Mouse (Mus musculus) urinary bladder, adult 2 months (tissue): ENCODE measurements at regions not wholly inside any gene's neighbourhood (a gene's known extent, or its start where the extent isn't known, plus 50 kb on each side); places are given as distances from the start of the nearest gene placed in this dataset.
A peak's percentile ranks its signal among the peaks of the same experiment; 100 is the strongest.

Source experiments
- DNase-seq: peaks from one replicate; pipeline ENCODE4 v3.0.0; 2022; ENCODE audit warnings: low spot score

DNA sequence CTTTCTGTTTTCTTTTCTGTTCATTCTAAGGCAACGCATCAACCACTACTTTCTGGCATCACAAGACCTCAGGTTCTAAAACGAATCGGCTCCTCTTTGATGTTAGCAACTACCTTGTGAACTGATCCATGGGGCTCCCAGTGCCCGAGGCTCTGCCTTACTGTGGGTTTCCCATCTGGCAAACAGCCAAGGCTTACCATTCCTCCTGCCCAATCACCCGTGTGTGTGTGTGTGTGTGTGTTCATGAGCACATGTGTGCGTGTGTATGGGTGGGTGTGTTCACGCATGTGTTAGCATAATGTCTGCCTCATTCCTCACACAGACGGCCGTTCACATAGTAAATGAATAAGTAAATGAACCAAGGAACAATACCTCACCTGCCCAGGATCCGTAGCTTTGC is 138.3 kb upstream of the Lpp start:
- DNase-seq: no peak

- no peak for DNase-seq
Observed at GRCm38 (mm10) chr16:24254590-24254989, 138.7 kb upstream of the Lpp start.

DNA sequence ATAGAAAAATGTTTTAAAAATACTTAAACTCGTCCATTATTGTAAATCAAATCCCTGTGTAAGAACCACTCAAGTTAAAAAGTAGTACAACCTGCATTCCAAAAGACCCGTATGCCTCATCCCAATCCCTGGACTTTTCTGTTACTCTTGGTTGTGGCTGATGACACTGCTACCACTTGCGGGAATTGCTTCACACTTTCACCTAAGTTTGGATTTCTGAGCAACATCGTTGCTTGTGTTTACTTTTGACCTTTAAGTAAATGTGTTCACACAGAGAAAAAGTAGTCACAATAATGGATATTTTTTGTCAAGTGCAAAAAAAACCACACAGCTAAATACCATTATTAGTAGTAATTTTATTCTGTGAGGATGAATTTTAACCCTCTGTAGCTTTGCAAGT is 139.2 kb upstream of the Lpp start:
- DNase-seq: no peak

GRCm38 (mm10) chr16:24247291-24247690 is 146.0 kb upstream of the Lpp start:
- no peak for DNase-seq

- peak; percentile 40 for DNase-seq
Observed at GRCm38 (mm10) chr16:24238075-24238555, 155.2 kb upstream of the Lpp start.

GRCm38 (mm10) chr16:24237425-24237824 is 155.9 kb upstream of the Lpp start:
- no peak for DNase-seq

DNA sequence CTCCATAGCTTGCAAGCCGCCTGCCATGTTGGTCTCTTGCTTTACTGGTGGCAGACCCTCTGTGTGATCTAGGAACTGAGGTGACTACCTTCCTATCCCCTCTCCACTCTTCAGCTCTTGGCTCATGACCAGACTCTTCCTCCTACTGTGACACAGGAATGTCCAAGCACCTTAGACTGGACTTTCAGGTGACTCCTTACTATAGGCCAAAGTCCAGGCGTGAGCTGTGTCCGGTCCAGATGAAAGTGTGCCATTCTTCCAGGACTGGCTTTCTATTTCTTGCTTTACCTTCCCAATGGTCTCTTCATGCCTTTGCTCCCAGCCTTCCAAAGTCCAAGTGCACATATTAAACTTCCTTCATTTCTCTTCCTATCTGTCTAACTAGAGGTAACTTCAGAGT is 156.3 kb upstream of the Lpp start:
- DNase-seq: no peak

GRCm38 (mm10) chr16:24236511-24236910 is 156.8 kb upstream of the Lpp start:
- no peak for DNase-seq

DNA sequence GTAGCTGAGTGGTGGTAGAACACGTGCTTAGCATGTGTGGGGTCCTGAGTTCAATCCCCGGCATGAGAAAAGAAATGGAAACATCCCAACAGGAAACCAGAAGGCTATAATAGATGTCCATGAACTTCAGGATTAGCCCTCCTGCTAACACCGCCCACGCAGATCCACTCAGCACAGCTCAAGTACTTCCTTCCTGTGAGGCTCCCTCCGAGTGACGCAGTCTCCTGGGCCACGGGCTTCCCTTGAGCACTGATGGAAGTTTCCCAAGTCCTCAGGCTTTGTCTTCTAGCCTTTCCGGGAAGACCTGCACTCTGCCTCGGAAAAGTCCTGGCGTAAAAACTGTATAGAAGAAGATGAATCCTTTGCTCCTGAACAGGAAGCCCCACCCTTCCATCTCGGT is 158.5 kb upstream of the Lpp start:
- DNase-seq: no peak

DNA sequence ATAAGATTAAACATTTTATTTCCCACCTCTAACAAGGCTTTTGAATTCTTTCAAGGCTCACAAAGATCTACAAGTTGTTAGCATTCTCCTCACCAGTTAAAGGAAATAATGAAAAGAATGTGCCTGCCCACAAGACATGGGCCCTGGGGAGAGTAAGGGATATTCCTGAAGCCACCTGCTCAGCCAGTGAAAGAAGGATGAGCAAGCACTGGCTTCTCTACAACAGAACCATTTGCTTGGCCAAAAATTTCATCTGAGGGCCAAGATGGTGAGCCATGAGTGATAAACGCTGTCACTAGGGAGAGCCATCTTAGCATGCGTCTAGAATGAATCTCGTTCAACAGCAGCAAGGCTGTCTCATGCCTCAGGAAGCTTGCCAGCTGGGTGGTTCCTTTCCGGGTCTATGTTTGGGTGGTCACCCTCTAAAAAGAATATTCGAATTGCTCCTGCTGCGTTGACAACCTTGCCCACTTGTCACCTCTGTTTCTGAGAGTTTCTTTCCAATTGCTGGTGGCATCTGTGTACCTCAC is 161.2 kb upstream of the Lpp start:
- DNase-seq: no peak

GRCm38 (mm10) chr16:24231506-24231905 is 161.8 kb upstream of the Lpp start:
- DNase-seq: no peak

DNA sequence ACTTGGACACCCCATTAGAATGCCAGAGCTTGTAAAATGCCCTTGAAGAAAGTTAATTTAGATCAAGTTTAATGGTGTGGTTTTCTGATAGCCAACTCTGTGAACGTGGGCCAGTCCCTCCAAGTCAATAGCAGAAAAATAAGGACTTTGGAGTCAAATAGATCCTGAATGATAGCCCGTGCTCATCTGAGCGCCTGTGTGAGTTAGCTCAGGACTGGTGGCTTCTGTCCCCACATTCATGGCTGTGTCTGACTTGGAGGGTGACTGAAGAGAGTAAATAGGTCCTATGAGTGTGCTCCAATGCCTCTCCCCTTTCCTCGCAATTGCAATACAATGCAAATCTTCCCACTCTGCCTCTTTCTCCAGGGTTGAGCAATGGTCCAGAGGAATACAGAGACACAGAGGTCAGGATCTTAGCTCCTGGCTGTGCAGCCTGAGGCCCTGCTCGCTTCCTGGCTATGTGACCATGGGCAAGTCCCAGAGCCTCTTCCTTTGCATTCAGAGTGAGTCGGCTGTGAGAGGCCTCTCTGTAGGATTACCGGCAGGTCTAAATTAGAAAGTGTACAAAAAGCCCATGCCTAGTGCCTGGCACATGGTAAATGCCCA is 164.2 kb upstream of the Lpp start:
- DNase-seq: no peak

DNA sequence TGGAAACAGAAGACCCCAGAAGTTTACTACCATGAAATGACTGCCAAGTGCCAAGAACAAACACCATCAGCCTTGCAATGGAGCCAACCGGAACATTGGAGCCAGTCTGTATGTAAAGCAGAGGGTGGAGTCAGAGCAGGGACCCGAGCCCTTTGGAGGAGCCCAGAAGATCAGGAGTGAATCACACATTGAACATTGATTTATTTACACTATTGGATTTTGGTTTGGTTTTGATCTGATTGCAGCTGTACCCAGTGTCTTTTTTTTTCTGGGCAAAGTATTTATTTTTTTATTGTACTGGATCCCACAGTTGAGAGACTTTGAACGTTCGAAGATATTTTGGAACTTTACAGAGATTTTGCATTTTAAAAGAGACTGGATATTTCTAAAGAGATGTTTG is 167.4 kb upstream of the Lpp start:
- DNase-seq: no peak

DNA sequence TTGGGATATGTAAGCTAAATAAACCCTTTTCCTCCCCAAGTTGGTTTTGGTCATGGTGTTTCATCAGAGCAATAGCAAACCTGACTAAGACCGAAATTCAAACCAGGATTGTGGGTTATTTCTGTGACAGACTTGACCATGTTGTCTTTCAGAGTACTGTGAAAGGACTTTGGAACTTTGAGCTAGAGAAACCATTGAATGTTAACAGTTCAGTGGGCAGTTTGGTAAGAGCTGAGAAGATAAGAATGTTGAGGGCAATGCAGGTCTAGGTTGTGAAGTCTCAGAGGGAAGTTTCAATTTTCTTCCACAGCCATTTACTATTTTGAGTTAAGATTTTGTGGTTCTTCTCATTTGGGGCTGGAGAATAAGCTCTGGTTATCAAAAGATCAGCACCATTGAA is 168.2 kb upstream of the Lpp start:
- no peak for DNase-seq

- no peak for DNase-seq
Observed at GRCm38 (mm10) chr16:24223901-24224300, 169.4 kb upstream of the Lpp start.

GRCm38 (mm10) chr16:24223527-24223880 is 169.8 kb upstream of the Lpp start:
- no peak for DNase-seq

GRCm38 (mm10) chr16:24222759-24223526 is 170.4 kb upstream of the Lpp start:
- no peak for DNase-seq

GRCm38 (mm10) chr16:24221992-24222391 is 171.3 kb upstream of the Lpp start:
- no peak for DNase-seq

- DNase-seq: no peak
Observed at GRCm38 (mm10) chr16:24220613-24221012, 172.7 kb upstream of the Lpp start.

- no peak for DNase-seq
Observed at GRCm38 (mm10) chr16:24219691-24220090, 173.6 kb upstream of the Lpp start.

- DNase-seq: no peak
Observed at GRCm38 (mm10) chr16:24218850-24219185, 174.5 kb upstream of the Lpp start.

DNA sequence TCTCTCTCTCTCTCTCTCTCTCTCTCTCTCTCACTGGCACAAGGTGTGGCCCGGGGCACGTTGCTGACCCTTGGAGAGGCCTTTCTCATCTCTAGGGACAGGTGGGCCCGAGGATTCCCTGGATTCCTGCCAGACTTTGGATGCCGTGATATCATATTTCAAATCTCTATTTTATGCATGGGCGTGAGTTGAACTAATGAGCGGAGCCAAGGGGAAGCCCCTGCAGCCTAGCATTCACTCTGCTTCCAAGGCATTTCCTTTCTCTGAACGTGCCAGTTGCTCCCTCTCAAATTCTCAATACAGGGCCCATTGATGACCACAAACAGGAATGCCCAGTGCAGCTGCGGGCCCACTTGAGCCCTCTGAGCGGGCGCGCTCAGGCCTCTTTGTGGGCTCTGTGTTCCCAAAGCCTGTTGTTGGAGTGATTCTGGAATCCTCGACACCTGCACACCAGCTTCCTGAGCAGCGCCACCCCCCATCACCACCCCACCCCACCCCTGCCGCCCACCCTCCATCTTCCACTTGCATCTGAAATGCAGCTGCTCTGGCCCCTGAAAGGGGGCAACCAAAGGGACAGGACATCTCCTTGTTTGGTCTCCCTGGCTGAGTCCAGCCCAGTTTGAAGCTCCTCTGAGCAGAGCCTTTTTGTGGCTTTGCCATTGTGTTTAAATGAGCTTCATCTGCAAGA is 175.0 kb upstream of the Lpp start:
- no peak for DNase-seq

DNA sequence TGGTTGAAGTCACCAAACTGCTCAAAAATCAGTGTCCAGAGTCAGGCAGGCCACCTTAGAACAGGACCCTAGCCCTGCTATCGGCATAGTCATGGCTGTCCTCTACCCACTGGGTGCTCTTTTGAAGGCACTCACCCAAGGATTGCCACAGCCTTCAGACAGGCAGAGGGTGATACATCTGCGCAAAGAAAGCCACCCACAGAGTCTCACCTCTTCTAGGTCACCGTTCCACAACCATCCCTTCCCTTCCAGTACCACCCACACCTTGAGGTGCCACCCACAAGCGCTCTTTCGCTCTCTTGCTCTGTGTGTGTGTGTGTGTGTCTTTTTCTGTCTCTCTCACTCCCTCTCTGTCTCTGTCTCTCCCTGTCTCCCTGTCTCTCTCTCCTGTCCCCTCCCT is 176.5 kb upstream of the Lpp start:
- no peak for DNase-seq
